Mouse (Mus musculus) cerebellum, adult 2 months (tissue): ENCODE measurements around the gene Smarcad1. TPM values are rescaled to one million over a fixed set of nuclear protein-coding genes. Genes with fewer than 3 reads are reported as not detected.
"Not testable (repeated sequence)": the region's sequence is repeated elsewhere in the genome, so short reads cannot be mapped to it uniquely, and the experiment has no call there.

Experiments used
- DNase-seq, 2 experiments: peaks; one replicate each; pipeline ENCODE4 v3.0.0; 2021
- H3K27ac ChIP-seq: fragments of 200-500 bp; 2 replicates; pipeline ENCODE4 v1.5.1; 2012; ENCODE audit warnings: low read length, control low read depth, inconsistent platforms; ENCODE audit not compliant: insufficient read depth
- H3K27me3 ChIP-seq: fragments of 200-500 bp; 2 replicates; pipeline ENCODE4 v1.6.1; 2012; ENCODE audit warnings: inconsistent platforms, mild to moderate bottlenecking, low read length, moderate library complexity; ENCODE audit not compliant: control insufficient read depth, insufficient read depth
- H3K4me1 ChIP-seq: fragments of 200-500 bp; 2 replicates; pipeline ENCODE4 v1.6.1; 2011; ENCODE audit warnings: low read length; ENCODE audit not compliant: control insufficient read depth, insufficient read depth
- H3K4me3 ChIP-seq: fragments of 200-500 bp; replicated peaks from 2 replicates; pipeline ENCODE3; 2011; ENCODE audit warnings: mild to moderate bottlenecking, low read depth, low read length, control low read depth; ENCODE audit not compliant: insufficient read depth
- CTCF ChIP-seq: fragments of 200-500 bp; IDR thresholded peaks from 2 replicates; pipeline ENCODE4 v1.5.1; 2011; ENCODE audit warnings: low read depth, mild to moderate bottlenecking, control low read depth, low read length, moderate library complexity, borderline replicate concordance; ENCODE audit not compliant: insufficient read depth
- POLR2A ChIP-seq: fragments of 200-500 bp; IDR thresholded peaks from 2 replicates; pipeline ENCODE4 v1.6.1; 2011; ENCODE audit warnings: low read length, control low read depth, borderline replicate concordance; ENCODE audit not compliant: insufficient read depth
- WGBS: fragments of 180-500 bp; shearing (Covaris S2); methylation state at CpG from one replicate; pipeline ENCODE4 v1.1.7; 2018; 5-methylcytosine and 5-hydroxymethylcytosine counted together
- polyA plus RNA-seq: library from polyadenylated mRNA; depleted of rRNA; stranded (reverse); fragments of >200 nt; gene quantifications from 2 replicates; pipeline ENCODE4 v1.2.3, GENCODE M21; 2012; rRNA removed

The Smarcad1 gene
- 20.9 and 22.3 TPM in 2 replicates for polyA plus RNA-seq

DNA sequence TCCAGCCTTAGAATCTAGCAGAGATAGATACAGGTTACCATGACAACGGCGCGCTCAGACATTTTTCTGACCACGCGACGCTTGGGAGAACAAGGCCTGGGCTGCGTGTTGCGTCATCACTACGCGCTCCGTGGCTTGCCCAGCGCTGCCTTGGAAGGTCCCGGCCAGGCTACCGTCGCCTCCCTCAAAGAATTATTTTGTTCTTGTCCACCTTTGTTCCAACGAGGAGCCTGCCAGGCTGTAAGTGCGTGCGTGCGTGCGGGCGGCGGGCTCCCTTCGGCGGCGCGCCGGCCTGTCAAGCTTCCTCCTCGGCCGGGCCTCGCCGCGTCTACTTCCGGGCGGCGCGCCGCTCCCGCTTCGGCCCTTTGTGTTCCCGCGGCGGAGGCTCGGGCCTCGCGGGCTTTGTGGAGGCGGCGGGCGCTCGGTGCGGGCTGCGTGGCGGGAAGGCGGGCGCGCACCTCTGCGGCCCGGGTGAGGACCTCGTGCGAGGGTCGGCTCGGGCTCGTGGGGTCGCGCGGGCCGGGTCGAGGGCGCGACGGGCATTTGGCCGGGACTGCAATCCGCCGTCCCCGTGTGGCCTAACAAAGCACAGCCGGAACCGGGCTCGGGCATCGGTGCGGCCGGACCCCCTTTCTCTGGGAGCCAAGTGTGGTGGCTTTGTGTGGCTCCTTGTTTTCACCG is at the start of gene Smarcad1:
TSS of gene Smarcad1 (plus strand) at position 93 of the 681 bp plus-strand sequence.
- H3K4me3 ChIP-seq, result peak within 1 kb of the TSS; percentile 87
- under 1% methylated on average over 81 of the region's 81 CpGs for WGBS
- DNase-seq, result peak; percentile 94 to 96
- H3K4me1 ChIP-seq, result no peaks in the 10 kb centered on the region
- TF ChIP-seq CTCF (no peak), POLR2A (peak; percentile 54; the same call in 1 of the 2 replicates)
- peak within 1 kb of the TSS; percentile 67 for H3K27ac ChIP-seq
- no peaks in the 10 kb centered on the region for H3K27me3 ChIP-seq

DNA sequence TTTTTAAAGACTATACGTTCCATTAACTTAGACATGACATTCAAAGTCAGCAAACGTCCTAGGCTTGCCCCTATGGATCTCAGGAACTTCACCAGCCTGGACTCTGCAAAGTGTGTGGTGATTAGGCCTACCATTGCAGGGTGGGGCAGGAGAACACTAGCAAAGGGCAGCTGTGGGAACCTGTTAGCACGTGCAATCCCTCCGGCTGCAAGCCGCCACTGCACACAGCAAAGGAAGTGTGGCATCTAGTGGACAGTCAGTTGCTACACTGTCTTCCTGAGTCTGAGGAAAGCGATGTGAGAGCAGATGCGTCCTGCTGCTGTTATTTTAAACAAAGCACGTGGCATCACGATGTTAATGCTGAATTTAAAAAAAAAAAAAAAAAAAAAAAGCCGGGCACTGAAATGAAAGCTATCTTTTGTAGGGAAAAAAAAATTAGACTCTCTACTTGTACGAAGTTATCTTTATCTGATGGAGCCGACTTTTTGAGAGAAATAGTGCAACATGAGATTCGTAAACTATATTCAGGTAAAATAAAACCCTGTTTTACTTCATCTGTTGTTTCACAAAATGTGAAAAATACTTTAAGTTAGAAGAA is 45.5 kb upstream of the Smarcad1 start:
- DNase-seq, result no peak
- H3K4me1 ChIP-seq, result no peaks in the 10 kb centered on the region
- WGBS, result 27% methylated on average over 13 of the region's 13 CpGs
- H3K27me3 ChIP-seq, result no peaks in the 10 kb centered on the region
- no peak overlapping the region for H3K4me3 ChIP-seq
- H3K27ac ChIP-seq, result no peak overlapping the region
- TF ChIP-seq CTCF (0 out of 2 replicates have a peak, but pooled peaks have one; percentile 26), POLR2A (no peak)

DNA sequence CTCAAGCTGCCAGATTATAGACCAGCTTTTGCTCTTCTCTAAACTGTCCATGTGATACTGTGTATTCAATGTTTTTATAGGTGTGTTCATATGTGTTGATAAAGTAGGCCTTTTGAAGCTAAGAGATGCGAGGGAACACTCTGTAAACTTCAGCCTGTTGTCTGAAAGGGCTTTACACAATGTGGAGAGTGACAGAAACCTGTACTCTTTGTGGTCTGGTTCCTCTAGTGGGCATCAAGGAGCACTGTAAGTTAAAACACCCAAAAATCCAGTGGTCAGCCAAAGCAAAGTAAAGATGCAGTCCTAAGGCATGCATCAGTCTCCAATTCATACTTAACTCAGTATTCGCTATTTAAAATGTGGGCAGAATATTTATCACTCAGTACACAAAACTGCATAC is 44.6 kb upstream of the Smarcad1 start:
- DNase-seq, result no peak
- no peak overlapping the region for H3K4me3 ChIP-seq
- no peaks in the 10 kb centered on the region for H3K4me1 ChIP-seq
- TF ChIP-seq POLR2A, result no peak
- TF ChIP-seq CTCF, result no peak
- H3K27ac ChIP-seq, result no peak overlapping the region
- WGBS, result 88% methylated on average over 2 of the region's 2 CpGs
- H3K27me3 ChIP-seq, result no peaks in the 10 kb centered on the region

DNA sequence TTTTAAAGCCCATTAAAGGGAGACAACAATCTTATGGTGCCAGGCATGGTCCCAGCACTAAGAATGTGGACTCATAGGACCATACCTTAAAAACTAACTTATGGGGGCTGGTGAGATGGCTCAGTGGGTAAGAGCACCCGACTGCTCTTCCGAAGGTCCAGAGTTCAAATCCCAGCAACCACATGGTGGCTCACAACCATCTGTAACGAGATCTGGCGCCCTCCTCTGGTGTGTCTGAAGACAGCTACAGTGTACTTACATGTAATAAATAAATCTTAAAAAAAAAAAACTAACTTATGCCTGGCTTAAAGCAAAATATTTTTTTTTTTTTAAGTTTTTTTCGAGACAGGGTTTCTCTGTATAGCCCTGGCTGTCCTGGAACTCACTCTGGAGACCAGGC is 41.6 kb upstream of the Smarcad1 start:
- not testable (repeated sequence) for H3K4me1 ChIP-seq
- DNase-seq, result peak in 1 of 2 experiments; percentile 2
- 78% methylated on average over 5 of the region's 5 CpGs for WGBS

DNA sequence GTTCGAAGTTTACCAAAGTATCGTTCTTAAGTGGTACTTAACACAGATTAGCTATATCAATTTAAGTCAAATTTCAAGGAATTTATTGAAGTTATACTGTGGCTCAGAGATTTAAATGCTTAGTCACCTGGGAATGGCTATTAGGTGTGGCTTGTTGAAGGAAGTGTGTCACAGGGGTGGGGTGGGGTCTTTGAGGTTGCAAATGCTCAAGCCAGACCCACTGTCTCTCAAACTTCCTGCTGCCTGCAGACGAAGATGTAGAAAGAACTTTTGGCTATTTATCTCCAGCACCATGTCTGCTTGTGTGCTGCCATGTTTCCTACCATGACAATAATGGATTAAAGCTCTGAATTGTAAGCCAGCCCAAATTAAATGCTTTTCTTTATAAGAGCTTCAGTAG is 40.2 kb upstream of the Smarcad1 start:
- no peak for DNase-seq

More for the DNA sequence above, 41.6 kb upstream of the Smarcad1 start:
- not testable (repeated sequence) for H3K4me3 ChIP-seq, H3K27ac ChIP-seq, H3K27me3 ChIP-seq

DNA sequence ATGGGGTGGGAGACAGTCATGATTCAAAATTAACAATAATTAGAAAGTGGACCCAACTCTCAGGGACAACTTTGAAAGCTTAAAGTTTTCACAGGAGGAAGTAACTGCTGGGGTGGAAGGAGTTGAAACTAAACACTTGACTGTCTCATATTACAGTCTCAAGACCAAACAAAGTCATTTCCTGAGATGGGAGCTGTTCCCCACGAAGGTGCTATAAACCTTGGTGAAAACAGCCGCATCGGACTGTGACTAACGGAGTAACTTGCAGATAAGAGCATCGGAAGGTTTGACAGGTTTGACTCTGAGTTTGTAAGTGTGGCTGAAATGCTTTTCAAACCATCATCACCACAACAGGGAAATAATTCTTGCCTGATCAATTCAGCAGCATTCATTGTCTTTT is 33.5 kb upstream of the Smarcad1 start:
- no peak for DNase-seq
- WGBS, result 82% methylated on average over 5 of the region's 5 CpGs
- H3K4me3 ChIP-seq, result no peak overlapping the region
- no peaks in the 10 kb centered on the region for H3K27me3 ChIP-seq
- H3K27ac ChIP-seq, result no peak overlapping the region
- no peak for TF ChIP-seq CTCF
- TF ChIP-seq POLR2A, result no peak
- no peaks in the 10 kb centered on the region for H3K4me1 ChIP-seq

More for the DNA sequence above, 40.2 kb upstream of the Smarcad1 start:
- no peak overlapping the region for H3K27ac ChIP-seq
- no peak for TF ChIP-seq POLR2A
- no peak overlapping the region for H3K4me3 ChIP-seq
- 78% methylated on average over 3 of the region's 3 CpGs for WGBS
- no peaks in the 10 kb centered on the region for H3K27me3 ChIP-seq
- no peaks in the 10 kb centered on the region for H3K4me1 ChIP-seq

DNA sequence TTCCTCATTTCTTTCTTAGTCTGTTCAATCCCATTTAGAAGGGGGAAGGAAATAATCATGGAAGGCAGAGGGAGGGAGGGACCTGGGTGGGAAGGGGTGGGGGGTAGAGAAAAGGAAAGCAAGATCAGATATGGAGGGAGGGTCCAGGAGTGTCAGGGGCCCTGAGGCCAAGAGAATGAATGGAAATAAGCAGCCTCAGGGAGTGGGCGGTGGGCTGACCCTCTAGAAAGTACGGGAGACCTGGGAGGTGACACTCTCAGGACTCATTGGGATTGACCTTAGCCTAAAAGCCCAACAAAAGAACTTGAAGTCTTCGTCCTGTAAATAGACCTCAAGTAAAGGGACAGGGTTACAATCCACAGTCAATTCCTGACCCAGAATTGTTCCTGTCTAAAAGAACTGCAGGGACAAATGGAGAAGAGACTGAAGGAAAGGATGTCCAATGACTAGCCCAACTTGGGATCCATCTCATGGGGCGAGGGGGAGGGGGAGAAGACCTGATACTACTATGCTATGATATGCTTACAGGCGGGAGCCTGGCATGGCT is 30.9 kb upstream of the Smarcad1 start:
- Histone ChIP-seq H3K27ac (no peak overlapping the region), H3K4me3 (no peak overlapping the region), H3K27me3 (no peaks in the 10 kb centered on the region), H3K4me1 (no peaks in the 10 kb centered on the region)
- DNase-seq, result no peak
- WGBS, result 85% methylated on average over 5 of the region's 5 CpGs
- no peak for TF ChIP-seq POLR2A
- no peak for TF ChIP-seq CTCF

DNA sequence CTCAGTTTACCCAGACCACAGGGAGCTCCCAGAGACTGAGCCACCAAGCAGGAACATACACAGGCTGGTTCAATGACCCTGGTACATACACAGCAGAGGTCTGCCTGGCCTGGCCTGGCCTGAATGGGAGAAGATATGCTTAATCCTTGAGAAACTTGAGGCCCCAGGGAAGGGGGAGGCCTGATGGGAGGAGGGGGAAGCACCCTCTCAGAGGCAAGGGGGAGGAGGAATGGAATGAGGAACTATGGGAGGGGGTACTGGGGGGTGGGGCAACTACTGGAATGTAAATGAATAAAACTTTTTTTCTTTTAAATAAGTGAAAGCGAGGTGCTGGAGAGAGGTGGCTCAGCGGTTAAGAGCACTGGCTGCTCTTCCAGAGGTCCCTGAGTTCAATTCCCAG is 30.2 kb upstream of the Smarcad1 start:
- 94% methylated on average over 2 of the region's 2 CpGs for WGBS

More for the DNA sequence above, 30.2 kb upstream of the Smarcad1 start:
- H3K4me3 ChIP-seq, result no peak overlapping the region
- H3K4me1 ChIP-seq, result no peaks in the 10 kb centered on the region
- no peak for TF ChIP-seq CTCF
- TF ChIP-seq POLR2A, result no peak
- no peaks in the 10 kb centered on the region for H3K27me3 ChIP-seq
- H3K27ac ChIP-seq, result no peak overlapping the region
- no peak for DNase-seq
